Mouse (Mus musculus): ENCODE measurements at regions not wholly inside any gene's neighbourhood (a gene's known extent, or its start where the extent isn't known, plus 50 kb on each side); places are given as distances from the start of the nearest gene placed in this dataset.

GRCm38 (mm10) chr10:126734661-126735060, 166.5 kb downstream of the Atp23 start:
- 62% methylated on average over 2 of the region's 2 CpGs for WGBS
- Histone ChIP-seq H3K27me3 (ENCODE audit: control insufficient read depth, insufficient read depth, low read length) (no peaks in the 10 kb centered on the region), H3K4me2 (ENCODE audit: low read length) (no peak overlapping the region), H3K36me3 (ENCODE audit: control insufficient read depth, insufficient read depth, low read length) (no peaks in the 10 kb centered on the region), H3K9me3 (ENCODE audit: control insufficient read depth, low read length) (no peaks in the 10 kb centered on the region), H3K9ac (ENCODE audit: low read length) (no peak overlapping the region), H3K4me3 (ENCODE audit: control insufficient read depth in 1 of 2, insufficient read depth in 1 of 2, low read depth in 1 of 2, low read length in 2 of 2) (no peak overlapping the region), H3K27ac (replicated peaks in 1 of 2; ENCODE audit: control insufficient read depth in 1 of 2, insufficient read depth in 1 of 2, low read depth in 2 of 2, low read length in 2 of 2) (no peak overlapping the region), H3K4me1 (ENCODE audit: control insufficient read depth in 2 of 2, insufficient read depth in 2 of 2, low read length in 2 of 2) (no peaks in the 10 kb centered on the region)
- no peak for ATAC-seq (ENCODE audit: insufficient number of reproducible peaks, insufficient read depth, low FRiP score, low read depth)

DNA sequence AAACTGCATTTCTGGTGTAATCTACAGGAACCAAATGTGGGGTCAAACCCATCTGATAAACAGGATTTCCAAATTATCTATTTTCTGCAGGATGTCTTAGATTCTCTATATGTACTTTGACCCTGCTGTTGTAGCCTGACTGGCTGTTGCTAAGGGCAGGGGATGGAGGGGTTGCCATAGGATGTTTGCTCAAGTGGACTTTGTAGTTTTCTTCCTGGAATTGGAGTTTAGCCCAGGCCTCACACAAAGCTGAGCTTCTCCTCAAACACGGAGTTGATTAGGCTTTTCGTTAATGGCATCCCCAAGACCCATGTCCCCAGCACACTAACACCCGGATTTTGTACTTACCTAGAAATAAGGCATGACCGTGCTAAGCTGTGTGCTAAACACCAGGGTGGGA, 173.3 kb downstream of the Atp23 start:
- no peaks in the 10 kb centered on the region for H3K4me1 ChIP-seq (ENCODE audit: control insufficient read depth in 2 of 2, insufficient read depth in 2 of 2, low read length in 2 of 2)
- no peak overlapping the region for H3K4me2 ChIP-seq (ENCODE audit: low read length)
- no peak overlapping the region for H3K4me3 ChIP-seq (ENCODE audit: control insufficient read depth in 1 of 2, insufficient read depth in 1 of 2, low read depth in 1 of 2, low read length in 2 of 2)
- H3K27me3 ChIP-seq (ENCODE audit: control insufficient read depth, insufficient read depth, low read length) = no peaks in the 10 kb centered on the region
- H3K9me3 ChIP-seq (ENCODE audit: control insufficient read depth, low read length) = no peaks in the 10 kb centered on the region
- no peak overlapping the region for H3K27ac ChIP-seq (replicated peaks in 1 of 2; ENCODE audit: control insufficient read depth in 1 of 2, insufficient read depth in 1 of 2, low read depth in 2 of 2, low read length in 2 of 2)
- H3K36me3 ChIP-seq (ENCODE audit: control insufficient read depth, insufficient read depth, low read length) = no peaks in the 10 kb centered on the region
- no peak for ATAC-seq (ENCODE audit: insufficient number of reproducible peaks, insufficient read depth, low FRiP score, low read depth)
- 74% methylated on average over 4 of the region's 4 CpGs for WGBS
- no peak overlapping the region for H3K9ac ChIP-seq (ENCODE audit: low read length)

- Histone ChIP-seq H3K9ac (ENCODE audit: low read length) (no peak overlapping the region), H3K4me2 (ENCODE audit: low read length) (no peak overlapping the region), H3K9me3 (ENCODE audit: control insufficient read depth, low read length) (no peaks in the 10 kb centered on the region), H3K4me3 (ENCODE audit: control insufficient read depth in 1 of 2, insufficient read depth in 1 of 2, low read depth in 1 of 2, low read length in 2 of 2) (no peak overlapping the region), H3K36me3 (ENCODE audit: control insufficient read depth, insufficient read depth, low read length) (no peaks in the 10 kb centered on the region), H3K27ac (replicated peaks in 1 of 2; ENCODE audit: control insufficient read depth in 1 of 2, insufficient read depth in 1 of 2, low read depth in 2 of 2, low read length in 2 of 2) (no peak overlapping the region), H3K27me3 (ENCODE audit: control insufficient read depth, insufficient read depth, low read length) (no peaks in the 10 kb centered on the region), H3K4me1 (ENCODE audit: control insufficient read depth in 2 of 2, insufficient read depth in 2 of 2, low read length in 2 of 2) (no peaks in the 10 kb centered on the region)
- no peak for ATAC-seq (ENCODE audit: insufficient number of reproducible peaks, insufficient read depth, low FRiP score, low read depth)
- 51% methylated on average over 2 of the region's 2 CpGs for WGBS
Measured at GRCm38 (mm10) chr10:126717961-126718360, 183.2 kb downstream of the Atp23 start.

DNA sequence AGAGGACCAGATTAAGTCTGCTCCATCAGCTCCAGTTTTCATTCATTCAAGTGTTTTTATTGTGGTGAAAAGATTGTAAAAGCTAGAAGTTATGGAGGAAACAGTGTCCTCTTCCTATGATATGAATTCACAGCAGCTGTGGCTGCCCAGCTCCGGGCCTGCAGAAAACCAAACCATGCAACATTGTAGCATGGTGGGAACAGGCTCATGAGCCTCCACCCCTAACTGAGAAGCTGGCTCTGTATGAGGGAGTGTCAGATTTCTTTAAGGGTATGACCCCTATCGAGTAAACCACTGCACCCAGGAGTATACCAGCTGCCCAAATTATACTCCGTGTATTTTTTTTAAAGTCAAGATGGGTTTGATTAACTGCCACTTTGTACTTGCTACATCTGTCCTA, 189.4 kb downstream of the Atp23 start:
- Histone ChIP-seq H3K27me3 (ENCODE audit: control insufficient read depth, insufficient read depth, low read length) (no peaks in the 10 kb centered on the region), H3K9ac (ENCODE audit: low read length) (no peak overlapping the region), H3K36me3 (ENCODE audit: control insufficient read depth, insufficient read depth, low read length) (no peaks in the 10 kb centered on the region), H3K4me2 (ENCODE audit: low read length) (no peak overlapping the region), H3K4me1 (ENCODE audit: control insufficient read depth in 2 of 2, insufficient read depth in 2 of 2, low read length in 2 of 2) (no peaks in the 10 kb centered on the region), H3K4me3 (ENCODE audit: control insufficient read depth in 1 of 2, insufficient read depth in 1 of 2, low read depth in 1 of 2, low read length in 2 of 2) (no peak overlapping the region), H3K27ac (replicated peaks in 1 of 2; ENCODE audit: control insufficient read depth in 1 of 2, insufficient read depth in 1 of 2, low read depth in 2 of 2, low read length in 2 of 2) (no peak overlapping the region), H3K9me3 (ENCODE audit: control insufficient read depth, low read length) (no peaks in the 10 kb centered on the region)
- WGBS = 56% methylated on average over 3 of the region's 3 CpGs
- no peak for ATAC-seq (ENCODE audit: insufficient number of reproducible peaks, insufficient read depth, low FRiP score, low read depth)

GRCm38 (mm10) chr10:126709219-126709917, 191.8 kb downstream of the Atp23 start:
- Histone ChIP-seq H3K36me3 (ENCODE audit: control insufficient read depth, insufficient read depth, low read length) (no peaks in the 10 kb centered on the region), H3K4me1 (ENCODE audit: control insufficient read depth in 2 of 2, insufficient read depth in 2 of 2, low read length in 2 of 2) (no peaks in the 10 kb centered on the region), H3K4me3 (ENCODE audit: control insufficient read depth in 1 of 2, insufficient read depth in 1 of 2, low read depth in 1 of 2, low read length in 2 of 2) (no peak overlapping the region), H3K27me3 (ENCODE audit: control insufficient read depth, insufficient read depth, low read length) (no peaks in the 10 kb centered on the region), H3K9me3 (ENCODE audit: control insufficient read depth, low read length) (no peaks in the 10 kb centered on the region), H3K9ac (ENCODE audit: low read length) (no peak overlapping the region), H3K27ac (replicated peaks in 1 of 2; ENCODE audit: control insufficient read depth in 1 of 2, insufficient read depth in 1 of 2, low read depth in 2 of 2, low read length in 2 of 2) (no peak overlapping the region), H3K4me2 (ENCODE audit: low read length) (no peak overlapping the region)
- WGBS = 79% methylated on average over 14 of the region's 14 CpGs
- no peak for ATAC-seq (ENCODE audit: insufficient number of reproducible peaks, insufficient read depth, low FRiP score, low read depth)

- H3K9ac ChIP-seq (ENCODE audit: low read length) = no peak overlapping the region
- H3K4me2 ChIP-seq (ENCODE audit: low read length) = no peak overlapping the region
- 73% methylated on average over 4 of the region's 4 CpGs for WGBS
- no peak for ATAC-seq (ENCODE audit: insufficient number of reproducible peaks, insufficient read depth, low FRiP score, low read depth)
- H3K4me3 ChIP-seq (ENCODE audit: control insufficient read depth in 1 of 2, insufficient read depth in 1 of 2, low read depth in 1 of 2, low read length in 2 of 2) = no peak overlapping the region
- H3K36me3 ChIP-seq (ENCODE audit: control insufficient read depth, insufficient read depth, low read length) = no peaks in the 10 kb centered on the region
- H3K9me3 ChIP-seq (ENCODE audit: control insufficient read depth, low read length) = no peaks in the 10 kb centered on the region
- H3K27me3 ChIP-seq (ENCODE audit: control insufficient read depth, insufficient read depth, low read length) = no peaks in the 10 kb centered on the region
- H3K4me1 ChIP-seq (ENCODE audit: control insufficient read depth in 2 of 2, insufficient read depth in 2 of 2, low read length in 2 of 2) = no peaks in the 10 kb centered on the region
- H3K27ac ChIP-seq (replicated peaks in 1 of 2; ENCODE audit: control insufficient read depth in 1 of 2, insufficient read depth in 1 of 2, low read depth in 2 of 2, low read length in 2 of 2) = no peak overlapping the region
Measured at GRCm38 (mm10) chr10:126708730-126709129, 192.4 kb downstream of the Atp23 start.

- no peak overlapping the region for H3K4me3 ChIP-seq (ENCODE audit: control insufficient read depth in 1 of 2, insufficient read depth in 1 of 2, low read depth in 1 of 2, low read length in 2 of 2)
- no peak for ATAC-seq (ENCODE audit: insufficient number of reproducible peaks, insufficient read depth, low FRiP score, low read depth)
- H3K36me3 ChIP-seq (ENCODE audit: control insufficient read depth, insufficient read depth, low read length) = no peaks in the 10 kb centered on the region
- 70% methylated on average over 4 of the region's 4 CpGs for WGBS
- no peak overlapping the region for H3K27ac ChIP-seq (replicated peaks in 1 of 2; ENCODE audit: control insufficient read depth in 1 of 2, insufficient read depth in 1 of 2, low read depth in 2 of 2, low read length in 2 of 2)
- no peaks in the 10 kb centered on the region for H3K9me3 ChIP-seq (ENCODE audit: control insufficient read depth, low read length)
- no peak overlapping the region for H3K4me2 ChIP-seq (ENCODE audit: low read length)
- no peaks in the 10 kb centered on the region for H3K27me3 ChIP-seq (ENCODE audit: control insufficient read depth, insufficient read depth, low read length)
- H3K4me1 ChIP-seq (ENCODE audit: control insufficient read depth in 2 of 2, insufficient read depth in 2 of 2, low read length in 2 of 2) = no peaks in the 10 kb centered on the region
- no peak overlapping the region for H3K9ac ChIP-seq (ENCODE audit: low read length)
Measured at GRCm38 (mm10) chr10:126708215-126708614, 192.9 kb downstream of the Atp23 start.

GRCm38 (mm10) chr10:126697086-126697485, 204.1 kb downstream of the Atp23 start:
- no peaks in the 10 kb centered on the region for H3K9me3 ChIP-seq (ENCODE audit: control insufficient read depth, low read length)
- WGBS = 81% methylated on average over 10 of the region's 10 CpGs
- no peak overlapping the region for H3K9ac ChIP-seq (ENCODE audit: low read length)
- no peaks in the 10 kb centered on the region for H3K4me1 ChIP-seq (ENCODE audit: control insufficient read depth in 2 of 2, insufficient read depth in 2 of 2, low read length in 2 of 2)
- no peak overlapping the region for H3K4me3 ChIP-seq (ENCODE audit: control insufficient read depth in 1 of 2, insufficient read depth in 1 of 2, low read depth in 1 of 2, low read length in 2 of 2)
- no peak overlapping the region for H3K27ac ChIP-seq (replicated peaks in 1 of 2; ENCODE audit: control insufficient read depth in 1 of 2, insufficient read depth in 1 of 2, low read depth in 2 of 2, low read length in 2 of 2)
- H3K36me3 ChIP-seq (ENCODE audit: control insufficient read depth, insufficient read depth, low read length) = no peaks in the 10 kb centered on the region
- no peaks in the 10 kb centered on the region for H3K27me3 ChIP-seq (ENCODE audit: control insufficient read depth, insufficient read depth, low read length)
- no peak for ATAC-seq (ENCODE audit: insufficient number of reproducible peaks, insufficient read depth, low FRiP score, low read depth)
- H3K4me2 ChIP-seq (ENCODE audit: low read length) = no peak overlapping the region

All from heart, embryonic 14.5 days (tissue).